Mouse (Mus musculus) MEL (cell line): ENCODE results near the gene Ryr1. TPM values are rescaled to one million over a fixed set of nuclear protein-coding genes. Genes with fewer than 3 reads are reported as not detected.

ENCODE experiments used
- DNase-seq: peaks from one replicate; pipeline ENCODE4 v3.0.0; 2011; ENCODE audit warnings: low read depth, low spot score
- H3K27ac ChIP-seq: 2 replicates; pipeline ENCODE4 v1.5.1; 2012; ENCODE audit warnings: low read depth, mild to moderate bottlenecking, control low read depth, low read length, moderate library complexity; ENCODE audit not compliant: control insufficient read depth
- H3K27me3 ChIP-seq, 2 experiments: fragments of 150-350 bp in 1 of 2; sonication (generic) in 1 of 2; 2 replicates each; pipeline ENCODE4 v1.6.1; 2012; ENCODE audit warnings: low read length in 2 of 2, mild to moderate bottlenecking in 2 of 2, improper control_type of control experiment in 1 of 2, moderate library complexity in 1 of 2; ENCODE audit not compliant: insufficient read depth in 2 of 2, control insufficient read depth in 1 of 2
- H3K36me3 ChIP-seq, 2 experiments: 2 replicates each; pipeline ENCODE4 v1.6.1; 2012 to 2014; ENCODE audit warnings: low read length in 2 of 2, improper control_type of control experiment in 1 of 2, inconsistent platforms in 1 of 2, mild to moderate bottlenecking in 1 of 2; ENCODE audit not compliant: insufficient read depth in 2 of 2, control insufficient read depth in 1 of 2
- H3K4me1 ChIP-seq, 2 experiments: fragments of 150-350 bp in 1 of 2; sonication (generic) in 1 of 2; 2 replicates each; pipeline ENCODE4 v1.6.1; 2012; ENCODE audit warnings: low read length in 2 of 2, improper control_type of control experiment in 1 of 2, mild to moderate bottlenecking in 1 of 2; ENCODE audit not compliant: insufficient read depth in 2 of 2, control insufficient read depth in 1 of 2
- H3K4me3 ChIP-seq, 2 experiments: fragments of 150-350 bp in 1 of 2; sonication (generic) in 1 of 2; 2 replicates each; pipeline ENCODE4 v1.5.1; 2012; ENCODE audit warnings: low read depth in 2 of 2, low read length in 2 of 2, mild to moderate bottlenecking in 2 of 2, moderate library complexity in 2 of 2, control low read depth in 1 of 2, improper control_type of control experiment in 1 of 2; ENCODE audit not compliant: control insufficient read depth in 1 of 2, insufficient read depth in 1 of 2
- H3K79me2 ChIP-seq: 2 replicates; pipeline ENCODE4 v1.6.1; 2012; ENCODE audit warnings: mild to moderate bottlenecking, low read length, moderate library complexity; ENCODE audit not compliant: control insufficient read depth, poor library complexity, insufficient read depth
- H3K9ac ChIP-seq: 2 replicates; pipeline ENCODE4 v1.6.1; 2012; ENCODE audit warnings: low read depth, mild to moderate bottlenecking, control low read depth, low read length, moderate library complexity; ENCODE audit not compliant: control insufficient read depth, poor library complexity, severe bottlenecking
- H3K9me3 ChIP-seq: fragments of 150-350 bp; sonication (generic); replicated peaks from 2 replicates; pipeline ENCODE4 v1.6.1; 2012; ENCODE audit warnings: mild to moderate bottlenecking, low read length, improper control_type of control experiment, moderate library complexity; ENCODE audit not compliant: insufficient read depth
- ELF1 ChIP-seq: IDR thresholded peaks from 2 replicates; pipeline ENCODE4 v1.6.1; 2014; ENCODE audit warnings: low read depth, mild to moderate bottlenecking, inconsistent platforms, low read length, improper control_type of control experiment, moderate library complexity
- GABPA ChIP-seq: IDR thresholded peaks from 2 replicates; pipeline ENCODE4 v1.6.1; 2012; ENCODE audit warnings: low read depth, mild to moderate bottlenecking, inconsistent platforms, low read length, improper control_type of control experiment, moderate library complexity
- KAT2A ChIP-seq: conservative IDR thresholded peaks from 2 replicates; pipeline ENCODE4 v1.6.1; 2012; ENCODE audit warnings: low read depth, low read length, improper control_type of control experiment, inconsistent platforms
- MAZ ChIP-seq: IDR thresholded peaks from 2 replicates; pipeline ENCODE4 v1.6.1; 2012; ENCODE audit warnings: low read depth, mild to moderate bottlenecking, inconsistent platforms, low read length, improper control_type of control experiment
- SMC3 ChIP-seq: IDR thresholded peaks from 2 replicates; pipeline ENCODE4 v1.6.1; 2011; ENCODE audit warnings: low read depth, low read length, improper control_type of control experiment
- TAL1 ChIP-seq: IDR thresholded peaks from 2 replicates; pipeline ENCODE4 v1.6.1; 2012; ENCODE audit warnings: mild to moderate bottlenecking, inconsistent platforms, low read length, moderate library complexity, mixed read lengths
- TBP ChIP-seq: IDR thresholded peaks from 2 replicates; pipeline ENCODE4 v1.8.0; 2011; ENCODE audit warnings: low read depth, low read length, improper control_type of control experiment
- TCF12 ChIP-seq: IDR thresholded peaks from 2 replicates; pipeline ENCODE4 v1.6.1; 2014; ENCODE audit warnings: low read depth, mild to moderate bottlenecking, inconsistent platforms, low read length, improper control_type of control experiment, moderate library complexity
- USF2 ChIP-seq, 2 experiments: IDR thresholded peaks; 2 replicates each; pipeline ENCODE4 v1.6.1; 2011 to 2012; ENCODE audit warnings: improper control_type of control experiment in 2 of 2, low read length in 2 of 2, borderline replicate concordance in 1 of 2, inconsistent platforms in 1 of 2, low read depth in 1 of 2, mild to moderate bottlenecking in 1 of 2; ENCODE audit not compliant: insufficient read depth in 1 of 2
- ZKSCAN1 ChIP-seq: IDR thresholded peaks from 2 replicates; pipeline ENCODE4 v1.6.1; 2012; ENCODE audit warnings: low read depth, mild to moderate bottlenecking, inconsistent platforms, low read length, improper control_type of control experiment, moderate library complexity
- ZNF384 ChIP-seq: IDR thresholded peaks from 2 replicates; pipeline ENCODE4 v1.6.1; 2012; ENCODE audit warnings: low read depth, mild to moderate bottlenecking, inconsistent platforms, low read length, improper control_type of control experiment
- polyA plus RNA-seq, 2 experiments: library from polyadenylated mRNA; stranded (reverse) in 1 of 2; unstranded in 1 of 2; fragments of >175 nt in 1 of 2; fragments of >200 nt in 1 of 2; gene quantifications; 2 replicates each; pipeline versions ENCODE4 v1.2.1 to v1.2.4; 2012; ENCODE audit warnings: low replicate concordance in 2 of 2, low read depth in 1 of 2; ENCODE audit not compliant: insufficient read length in 2 of 2, insufficient read depth in 1 of 2, missing spikeins in 1 of 2
- total RNA-seq: library from RNA; depleted of rRNA; stranded (reverse); fragments of 300-350 nt; gene quantifications from 2 replicates; pipeline ENCODE4 v1.2.3, GENCODE M21; 2012

Gene Ryr1
- total and polyA plus RNA-seq, 3 experiments, result 0.27 to 0.54 TPM; not detected in 1

- TF ChIP-seq ZKSCAN1 (no peak), TAL1 (no peak), SMC3 (no peak), USF2 (IDR thresholded peaks at IDR 0.05; ENCODE audit: borderline replicate concordance in 1 of 2, insufficient read depth in 1 of 2, low read depth in 1 of 2, low read length in 2 of 2) (no peak), GABPA (no peak), TBP (no peak)
- no peaks in the 10 kb centered on the region for H3K27me3 ChIP-seq
- no peaks in the 10 kb centered on the region for H3K79me2 ChIP-seq
- no peak overlapping the region for H3K27ac ChIP-seq
- no peaks in the 10 kb centered on the region for H3K36me3 ChIP-seq
- no peak for DNase-seq
- H3K9ac ChIP-seq, result no peak overlapping the region
- H3K4me1 ChIP-seq, result no peaks in the 10 kb centered on the region
- no peak overlapping the region for H3K4me3 ChIP-seq
- no peaks in the 10 kb centered on the region for H3K9me3 ChIP-seq
Measured at GRCm38 (mm10) chr7:28990766-28991273, 134.2 kb downstream of the Ryr1 start.

DNA sequence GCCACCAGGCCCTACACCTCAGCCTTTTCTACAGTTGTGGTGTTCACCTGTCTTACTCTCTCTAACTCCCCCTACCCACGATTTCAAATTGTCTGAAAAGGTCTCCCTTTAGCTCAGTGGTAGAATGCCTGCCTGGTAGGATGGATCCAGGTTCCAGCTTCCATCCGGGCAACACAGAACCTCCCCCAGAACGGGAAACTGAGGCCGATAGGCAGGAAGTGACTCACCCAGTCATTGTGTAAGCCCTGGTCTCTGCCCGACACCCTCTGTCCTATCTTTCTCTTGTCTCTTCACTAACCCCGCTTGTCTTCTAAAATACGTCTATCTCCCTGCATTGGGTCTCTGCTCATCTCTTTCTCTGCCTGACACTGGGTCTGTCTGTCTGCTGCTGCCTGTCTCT, 139.8 kb downstream of the Ryr1 start:
- H3K79me2 ChIP-seq, result peaks cover 20% of the 10 kb centered on the region
- H3K36me3 ChIP-seq, result peaks cover 0 to 12% of the 10 kb centered on the region in 2 experiments; a peak in 2 of 4 replicates
- H3K4me3 ChIP-seq, result no peak overlapping the region
- no peaks in the 10 kb centered on the region for H3K27me3 ChIP-seq
- H3K27ac ChIP-seq, result peak overlapping the region; percentile 7; the same call in 1 of the 2 replicates
- peaks cover 0 to 19% of the 10 kb centered on the region in 2 experiments; a peak in 2 of 4 replicates for H3K4me1 ChIP-seq
- no peak for TF ChIP-seq MAZ
- TF ChIP-seq, all 39 proteins: peak for 0
- Histone ChIP-seq H3K9ac (no peak overlapping the region; the same call in 1 of the 2 replicates), H3K9me3 (no peaks in the 10 kb centered on the region)
- no peak for DNase-seq

DNA sequence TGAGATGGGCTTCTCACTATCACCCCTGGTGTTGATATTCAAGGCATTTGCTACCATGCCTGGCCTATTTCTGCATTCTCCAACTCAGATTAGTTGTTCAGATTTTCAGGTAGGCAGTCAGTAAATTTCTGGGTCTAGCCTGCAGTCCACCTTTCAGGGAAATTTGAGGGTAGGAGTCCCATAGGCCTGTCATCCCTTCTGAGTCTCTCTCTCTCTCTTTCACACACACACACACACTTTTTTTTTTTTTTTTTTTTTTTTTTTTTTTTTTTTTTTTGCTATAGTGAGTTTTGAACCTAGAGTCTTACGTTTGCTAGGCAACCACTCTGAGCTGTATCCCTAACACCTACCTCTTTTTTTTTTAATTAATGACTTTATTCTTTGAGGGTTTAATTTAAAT, 140.5 kb downstream of the Ryr1 start:
- H3K9ac ChIP-seq, result no peak overlapping the region
- H3K36me3 ChIP-seq, result peaks cover 0 to 15% of the 10 kb centered on the region in 2 experiments; a peak in 2 of 4 replicates
- H3K27me3 ChIP-seq, result no peaks in the 10 kb centered on the region
- peaks cover 0 to 20% of the 10 kb centered on the region in 2 experiments; a peak in 2 of 4 replicates for H3K4me1 ChIP-seq
- H3K27ac ChIP-seq, result no peak overlapping the region
- H3K9me3 ChIP-seq, result no peaks in the 10 kb centered on the region
- H3K79me2 ChIP-seq, result peaks cover 22% of the 10 kb centered on the region
- no peak overlapping the region for H3K4me3 ChIP-seq
- no peak for DNase-seq
- TF ChIP-seq ZNF384 (peak; percentile 87), TCF12 (no peak), ELF1 (no peak), KAT2A (no peak)
